Mouse (Mus musculus) lung, adult 2 months (tissue): ENCODE measurements around the gene Zfp605.

ENCODE experiments used
- CTCF ChIP-seq: fragments of 200-500 bp; IDR thresholded peaks from 2 replicates; pipeline ENCODE4 v1.5.1; 2011; ENCODE audit warnings: mild to moderate bottlenecking, low read length, control low read depth; ENCODE audit not compliant: insufficient read depth
- POLR2A ChIP-seq: fragments of 200-500 bp; IDR thresholded peaks from 2 replicates; pipeline ENCODE4 v1.6.1; 2011; ENCODE audit warnings: low read depth, mild to moderate bottlenecking, control low read depth, low read length, borderline replicate concordance; ENCODE audit errors: extremely low read depth

DNA sequence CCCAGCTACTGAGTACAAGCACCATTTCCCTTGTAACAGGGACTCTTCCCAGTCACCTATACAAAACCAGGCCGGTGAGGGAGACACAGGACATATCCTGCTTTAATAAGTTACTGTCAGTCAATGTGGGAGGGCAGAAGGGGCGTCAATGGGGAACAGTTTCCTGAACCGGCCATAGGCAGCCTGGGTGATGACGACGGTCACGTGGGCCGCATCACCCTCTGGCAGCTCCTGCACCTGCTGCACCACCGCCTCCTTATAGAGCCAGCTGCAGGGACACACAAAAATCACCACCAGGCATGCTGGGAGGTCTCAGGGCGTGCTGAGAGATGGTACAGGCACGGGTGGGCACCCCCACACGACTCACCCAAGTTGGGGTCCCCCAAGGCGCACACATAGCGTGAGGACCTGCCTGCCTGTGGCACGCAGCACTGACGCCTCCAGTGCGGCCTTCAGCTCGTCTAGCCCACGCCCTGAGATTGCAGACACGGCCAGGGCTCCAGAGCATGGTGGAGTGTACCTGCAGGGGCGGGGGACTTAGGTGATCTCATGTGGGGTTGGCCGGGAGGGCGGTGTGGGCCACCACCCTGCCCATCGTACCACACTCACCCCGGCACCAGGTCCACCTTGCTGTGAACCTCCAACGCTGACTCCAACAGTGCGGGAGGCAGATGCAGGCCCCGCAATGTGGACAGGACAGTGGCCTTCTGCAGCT, 5.8 kb upstream of the Zfp605 start:
- TF ChIP-seq POLR2A: no peak
- no peak for TF ChIP-seq CTCF
